ENCODE assay signal across 8 mouse cellular contexts in the genomic region with DNA sequence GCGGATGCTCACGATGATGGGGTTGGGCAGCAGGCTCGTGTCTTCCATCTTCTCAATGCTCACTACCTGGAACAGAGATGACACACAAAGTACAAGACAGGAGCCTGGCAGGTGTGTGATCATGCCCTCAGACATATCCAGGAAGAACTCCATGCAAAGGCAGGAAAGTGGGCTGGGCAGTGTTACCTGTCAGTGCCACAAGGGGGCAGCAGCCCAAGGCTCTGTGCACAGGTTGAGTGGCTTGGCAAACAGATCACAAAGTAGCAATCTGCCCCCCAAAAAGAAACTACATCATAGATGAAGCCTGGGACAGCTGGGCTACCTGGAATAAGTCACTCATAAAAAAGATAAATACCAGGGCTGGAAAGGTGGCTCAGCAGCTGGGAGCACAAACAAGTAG. TPM values are rescaled to one million over a fixed set of nuclear protein-coding genes. Genes with fewer than 3 reads are reported as not detected.
A peak's percentile ranks its signal among the peaks of the same experiment; 100 is the strongest.
DNase-seq lines count a peak whose midpoint lies in the region; ATAC-seq and TF ChIP-seq lines count a peak whose summit lies in the region.

No protein-coding gene starts in this region.

- H3K4me3 ChIP-seq in forebrain, embryonic 10.5 days = no peak overlapping the region
- H3K4me3 ChIP-seq in forebrain, embryonic 15.5 days = no peak overlapping the region
- no peak overlapping the region for H3K4me3 ChIP-seq in kidney, adult 2 months (ENCODE audit: insufficient read depth, low read depth, low read length)
- no peak overlapping the region for H3K4me3 ChIP-seq in limb, embryonic 13.5 days

- H3K9ac ChIP-seq in forebrain, embryonic 15.5 days (replicated peaks) = no peak overlapping the region
- no peak overlapping the region for H3K9ac ChIP-seq in limb, embryonic 13.5 days

- peak; percentile 70 for DNase-seq in forebrain, embryonic 10.5 days (ENCODE audit: extremely low spot score, low spot score)
- DNase-seq in cerebellum, postnatal 4 days (ENCODE audit: low spot score in 2 of 2) = peak; percentile 72 to 86
- peak; percentile 68 for DNase-seq in gastrocnemius, postnatal 14 days
- peak; percentile 78 for DNase-seq in kidney, adult 2 months
- peak; percentile 17 to 34 for DNase-seq in monocyte, adult 2 months (ENCODE audit: low read depth in 1 of 2, low spot score in 2 of 2)
- DNase-seq in spleen, postnatal 10 days (ENCODE audit: low spot score in 2 of 2) = peak; percentile 70 to 76

- no peak overlapping the region for H3K27ac ChIP-seq in forebrain, embryonic 10.5 days
- no peak overlapping the region for H3K27ac ChIP-seq in forebrain, embryonic 15.5 days (replicated peaks)
- H3K27ac ChIP-seq in kidney, adult 2 months (ENCODE audit: insufficient read depth, low read depth, low read length) = no peak overlapping the region
- H3K27ac ChIP-seq in limb, embryonic 13.5 days = no peak overlapping the region

- peak; percentile 94 for TF ChIP-seq CTCF in kidney, adult 2 months (conservative IDR thresholded peaks at IDR 0.05; ENCODE audit: insufficient read depth, insufficient read length, low read depth, low read length)

- H3K4me2 ChIP-seq in forebrain, embryonic 15.5 days (replicated peaks) = no peak overlapping the region
- H3K4me2 ChIP-seq in limb, embryonic 13.5 days (replicated peaks) = no peak overlapping the region

- no peak for TF ChIP-seq POLR2A in kidney, adult 2 months (IDR thresholded peaks at IDR 0.05; ENCODE audit: low read depth, low read length)

- intact Hi-C loops in gastrocnemius, postnatal 14 days (cut with DNase I; ENCODE audit: low total_unique reads) = loop anchor here (5.0 kb wide), 1 partner anchor 130 kb away; no protein-coding TSS in a partner anchor

- ATAC-seq in forebrain, embryonic 15.5 days (replicated peaks) = no peak; the same call in 1 of the 2 replicates
- ATAC-seq in limb, embryonic 13.5 days (ENCODE audit: low FRiP score, low read depth) = peak; percentile 64; the same call in 1 of the 2 replicates

- 57% methylated on average over 3 of the region's 3 CpGs for WGBS in forebrain, embryonic 10.5 days
- 61% methylated on average over 3 of the region's 3 CpGs for WGBS in forebrain, embryonic 15.5 days
- 67% methylated on average over 3 of the region's 3 CpGs for WGBS in kidney, adult 2 months
- WGBS in limb, embryonic 13.5 days = 56% methylated on average over 3 of the region's 3 CpGs

- peaks cover 5% of the 10 kb centered on the region for H3K36me3 ChIP-seq in forebrain, embryonic 10.5 days (replicated peaks)
- 0 out of 2 replicates have a peak, but pooled peaks cover under 1% of the 10 kb centered on the region for H3K36me3 ChIP-seq in forebrain, embryonic 15.5 days
- no peaks in the 10 kb centered on the region for H3K36me3 ChIP-seq in kidney, adult 2 months (ENCODE audit: control insufficient read depth, insufficient read depth, low read length)
- peaks cover 2% of the 10 kb centered on the region for H3K36me3 ChIP-seq in limb, embryonic 13.5 days

- H3K4me1 ChIP-seq in forebrain, embryonic 10.5 days = peaks cover 5% of the 10 kb centered on the region
- H3K4me1 ChIP-seq in forebrain, embryonic 15.5 days = no peaks in the 10 kb centered on the region
- H3K4me1 ChIP-seq in kidney, adult 2 months (ENCODE audit: control insufficient read depth, insufficient read depth, low read length) = no peaks in the 10 kb centered on the region
- 0 out of 2 replicates have a peak, but pooled peaks cover 3% of the 10 kb centered on the region for H3K4me1 ChIP-seq in limb, embryonic 13.5 days

- H3K27me3 ChIP-seq in forebrain, embryonic 10.5 days (ENCODE audit: poor library complexity, severe bottlenecking) = peaks cover 12% of the 10 kb centered on the region; the same call in 1 of the 2 replicates
- no peaks in the 10 kb centered on the region for H3K27me3 ChIP-seq in forebrain, embryonic 15.5 days
- no peaks in the 10 kb centered on the region for H3K27me3 ChIP-seq in kidney, adult 2 months (replicated peaks; ENCODE audit: control insufficient read depth, insufficient read depth, low read length)
- H3K27me3 ChIP-seq in limb, embryonic 13.5 days = no peaks in the 10 kb centered on the region

- H3K9me3 ChIP-seq in forebrain, embryonic 10.5 days = peaks cover 2% of the 10 kb centered on the region; the same call in 1 of the 2 replicates
- no peaks in the 10 kb centered on the region for H3K9me3 ChIP-seq in forebrain, embryonic 15.5 days
- peaks cover 3% of the 10 kb centered on the region; the same call in 1 of the 2 replicates for H3K9me3 ChIP-seq in limb, embryonic 13.5 days

RNA-seq across cellular contexts. Expression of a gene that starts 24.5 kb away (rescaled TPM):
- polyA plus RNA-seq in forebrain, embryonic 10.5 days (2016; fragmentation: Nextera tagmentation; extraction: Ambion mirVana) = 491 and 499 TPM in 2 replicates
- polyA plus RNA-seq in forebrain, embryonic 15.5 days (2015; fragmentation: Nextera tagmentation; extraction: Ambion mirVana) = 324 and 361 TPM in 2 replicates
- total RNA-seq in gastrocnemius, postnatal 14 days (2021) = 100 to 1,000 TPM; 642 to 745 TPM
- polyA plus RNA-seq in kidney, adult 2 months (2012; rRNA removed) = 209 and 261 TPM in 2 replicates
- 514 and 521 TPM in 2 replicates for polyA plus RNA-seq in limb, embryonic 13.5 days (2015; fragmentation: Nextera tagmentation; extraction: Ambion mirVana)

Comparison
In these comparisons a context has a peak if more than half of its experiments do, and no peak if none do; other contexts are left out.
1. DNase-seq: peak in every context shown above with its lines; median percentile 79 in cerebellum, postnatal 4 days; 78 in kidney, adult 2 months; 73 in spleen, postnatal 10 days; 70 in forebrain, embryonic 10.5 days; 68 in gastrocnemius, postnatal 14 days; 26 in monocyte, adult 2 months.